Mouse (Mus musculus) mesoderm, embryonic 11.5 days (tissue): ENCODE measurements around the gene Cfap97.
"Not testable (repeated sequence)": the region's sequence is repeated elsewhere in the genome, so short reads cannot be mapped to it uniquely, and the experiment has no call there.

ENCODE experiments used
- DNase-seq: peaks from one replicate; pipeline ENCODE4 v3.0.0-alpha.2; 2012; ENCODE audit warnings: low read depth, low spot score

Gene Cfap97

DNA sequence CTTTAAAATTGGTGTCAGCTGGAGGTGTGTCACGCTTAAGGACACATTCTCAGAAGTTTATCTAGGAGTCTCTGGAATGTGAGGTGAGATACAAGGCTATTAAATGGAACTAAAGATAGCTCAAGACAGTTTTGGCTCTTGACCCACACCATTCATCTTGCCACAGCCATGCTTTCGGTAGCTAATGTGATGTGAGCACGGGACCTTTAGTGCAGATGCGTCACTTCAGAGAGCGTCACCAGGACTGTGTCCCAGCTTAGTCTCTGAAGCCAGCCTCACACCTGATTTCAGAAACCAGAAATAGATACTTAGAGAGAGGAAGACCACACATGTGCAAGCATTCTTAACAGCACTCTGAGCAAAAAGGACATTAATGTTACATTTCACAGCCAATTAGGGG lies 75.1 kb downstream of the Cfap97 start:
- DNase-seq = no peak

DNA sequence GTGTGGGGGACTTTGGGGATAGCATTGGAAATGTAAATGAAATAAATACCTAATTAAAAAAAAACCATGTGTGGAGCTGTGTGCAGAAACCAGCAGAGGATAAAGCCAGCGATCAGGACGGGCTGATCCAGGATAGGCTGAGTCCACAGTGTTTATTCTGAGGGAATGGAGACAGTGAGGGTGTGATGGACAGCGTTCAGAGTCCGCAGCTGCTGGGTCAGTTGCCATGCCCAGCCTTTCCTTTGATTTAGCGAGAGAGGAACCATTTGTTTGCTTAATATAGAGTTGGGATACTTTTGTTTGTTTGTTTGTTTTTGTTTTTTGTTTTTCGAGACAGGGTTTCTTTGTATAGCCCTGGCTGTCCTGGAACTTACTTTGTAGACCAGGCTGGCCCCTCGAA lies 80.4 kb downstream of the Cfap97 start:
- not testable (repeated sequence) for DNase-seq

DNA sequence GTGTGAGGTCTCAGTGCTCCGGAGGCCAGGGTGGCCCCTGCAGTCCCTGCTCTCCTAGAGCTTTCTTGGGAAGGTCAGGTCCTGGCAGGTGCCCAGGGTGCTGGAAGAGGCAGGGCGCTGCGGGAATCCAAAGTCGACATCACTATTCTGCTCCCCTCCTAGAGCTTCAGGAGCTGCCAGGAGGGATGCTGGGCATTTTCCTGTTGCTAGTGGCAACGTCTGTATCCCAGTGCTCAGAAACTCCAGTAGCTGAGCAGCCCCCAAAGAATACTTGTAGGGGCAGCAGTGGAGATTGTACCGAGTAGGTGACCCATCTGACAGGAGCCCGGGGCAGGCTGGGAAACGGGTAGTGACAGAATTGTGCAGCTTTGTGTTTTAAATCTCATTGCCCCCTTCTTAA lies 81.2 kb downstream of the Cfap97 start:
- no peak for DNase-seq

DNA sequence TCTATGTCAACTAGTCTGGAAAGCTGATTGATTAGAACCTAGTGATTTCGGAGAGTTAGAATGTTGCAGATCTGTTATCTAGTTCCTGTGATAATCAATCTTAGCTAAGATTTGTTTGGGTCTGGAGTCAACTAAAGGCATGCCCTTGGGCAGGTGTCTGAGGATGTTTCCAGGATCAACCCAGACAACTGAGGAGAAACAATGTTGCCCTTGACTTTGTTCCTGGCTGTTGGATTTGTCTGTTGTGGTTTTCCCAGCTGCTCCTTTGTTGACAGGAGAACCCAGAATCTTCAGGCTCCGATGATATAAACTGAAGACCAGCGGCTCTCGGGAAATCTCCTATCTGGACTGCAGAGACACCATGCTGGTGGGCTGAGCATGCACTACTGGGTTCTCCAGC lies 83.2 kb downstream of the Cfap97 start:
- DNase-seq = no peak

DNA sequence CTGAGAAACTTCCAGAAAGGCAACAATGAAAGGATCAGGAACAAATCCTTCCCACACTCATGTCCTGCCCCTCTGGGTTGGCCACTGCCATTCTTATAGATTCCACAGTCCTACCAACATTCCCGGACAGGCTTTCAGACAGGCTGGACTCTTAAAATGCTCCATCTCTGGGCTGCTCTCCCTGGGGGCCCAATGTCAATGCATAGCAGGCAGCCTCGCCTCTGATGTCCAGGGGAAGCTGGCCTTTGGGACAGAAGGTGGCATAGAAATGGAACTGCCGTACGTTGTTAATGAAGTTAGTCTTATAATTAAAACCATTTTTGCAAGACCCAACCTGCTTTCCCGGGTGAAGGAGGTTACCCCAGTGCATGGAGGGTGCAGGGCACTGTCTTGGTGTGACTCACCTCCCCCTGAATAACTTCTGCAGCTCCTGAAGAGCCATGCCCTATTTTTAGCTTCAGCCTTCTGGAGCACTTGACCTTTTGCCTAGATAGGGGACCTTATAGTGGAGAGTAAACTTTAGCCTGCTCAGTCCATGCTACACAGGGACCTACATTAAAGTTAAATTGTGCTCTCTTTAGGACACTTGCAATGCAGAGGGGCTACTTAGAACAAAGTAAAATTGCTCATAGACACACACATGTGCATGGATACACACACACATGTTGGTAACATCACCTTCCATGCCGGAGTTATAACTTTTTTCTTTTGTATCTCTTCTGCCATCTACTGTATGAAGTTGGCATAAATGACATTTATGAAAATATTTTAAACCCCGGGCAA lies 85.1 kb downstream of the Cfap97 start:
- no peak for DNase-seq

DNA sequence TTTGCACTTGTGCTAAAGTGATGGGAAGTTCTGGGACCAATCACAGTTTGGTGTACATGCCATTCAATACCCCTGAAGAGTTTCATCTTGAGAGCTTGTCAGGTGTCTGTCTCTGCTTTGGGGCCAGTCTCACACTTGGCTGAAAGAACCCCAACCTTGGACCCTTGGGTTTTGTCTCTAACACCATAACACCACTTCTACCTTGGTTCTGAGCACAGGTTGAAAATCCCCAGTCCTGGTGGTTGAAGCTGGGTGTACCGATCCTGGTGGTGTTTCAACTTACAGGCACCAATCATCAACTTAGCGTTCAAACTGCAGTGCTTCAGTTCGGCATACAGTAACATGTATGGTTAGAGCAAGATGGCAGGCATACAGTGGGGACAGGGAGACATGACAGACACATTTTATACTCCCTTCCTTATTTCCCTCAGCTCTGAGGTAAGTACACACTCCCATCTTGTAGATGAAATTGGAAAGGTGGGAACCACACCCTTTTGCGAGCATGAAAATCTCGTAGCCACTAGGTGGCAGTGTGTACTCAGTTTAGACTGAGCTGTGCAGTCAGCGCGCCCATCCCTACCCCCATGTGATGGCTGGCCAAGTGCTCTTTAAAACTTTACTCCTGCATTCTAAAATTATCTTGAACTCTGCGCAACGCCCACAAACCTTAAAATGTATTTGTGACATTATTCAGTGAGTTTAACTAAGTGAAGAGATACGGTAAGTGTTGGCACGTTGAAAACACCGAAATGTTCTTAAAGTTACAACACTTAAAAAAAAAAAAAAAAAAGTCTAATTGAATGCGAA lies 90.2 kb downstream of the Cfap97 start:
- DNase-seq = peak; percentile 87

DNA sequence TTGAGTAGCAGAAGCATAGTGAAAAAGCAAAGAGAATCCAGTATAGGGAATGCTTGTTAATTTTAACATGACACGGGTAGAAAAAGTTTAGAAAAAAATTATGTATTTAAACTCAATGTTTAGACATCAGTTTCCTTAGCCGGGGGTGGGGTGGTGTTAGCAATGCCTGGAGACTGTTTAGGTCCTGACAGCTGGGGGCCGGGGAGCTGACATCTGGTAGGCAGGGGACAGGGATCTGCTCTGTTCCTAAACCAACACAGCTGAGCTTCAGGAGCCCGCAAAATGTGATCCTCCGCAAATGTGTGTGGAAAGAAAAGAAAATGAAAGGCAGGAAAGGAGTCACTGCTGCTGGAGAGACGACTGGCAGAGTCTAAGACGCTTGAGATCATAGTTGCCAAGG lies 91.4 kb downstream of the Cfap97 start:
- DNase-seq = no peak
